Mouse (Mus musculus) monocyte, adult 2 months (primary cell): ENCODE measurements around the gene Fam234b.
A peak's percentile ranks its signal among the peaks of the same experiment; 100 is the strongest.

Experiments used
- DNase-seq, 2 experiments: peaks; one replicate each; pipeline ENCODE4 v3.0.0; 2022; ENCODE audit warnings: low spot score in 2 of 2, low read depth in 1 of 2

Gene Fam234b

GRCm38 (mm10) chr6:135219916-135220315 lies 22.1 kb downstream of the Fam234b start:
- no peak for DNase-seq

GRCm38 (mm10) chr6:135223786-135224416 lies 26.1 kb downstream of the Fam234b start:
- no peak for DNase-seq

GRCm38 (mm10) chr6:135228465-135228941 lies 30.7 kb downstream of the Fam234b start:
- DNase-seq: peak in 1 of 2 experiments; percentile 13

GRCm38 (mm10) chr6:135230586-135230985 lies 32.8 kb downstream of the Fam234b start:
- no peak for DNase-seq

GRCm38 (mm10) chr6:135232443-135233182 lies 34.8 kb downstream of the Fam234b start:
- no peak for DNase-seq

- no peak for DNase-seq
Measured at GRCm38 (mm10) chr6:135235742-135236141, 38.0 kb downstream of the Fam234b start.

- DNase-seq: no peak
Measured at GRCm38 (mm10) chr6:135236576-135236975, 38.8 kb downstream of the Fam234b start.

- DNase-seq: no peak
Measured at GRCm38 (mm10) chr6:135237326-135237725, 39.5 kb downstream of the Fam234b start.

- no peak for DNase-seq
Measured at GRCm38 (mm10) chr6:135238211-135238610, 40.4 kb downstream of the Fam234b start.

- no peak for DNase-seq
Measured at GRCm38 (mm10) chr6:135240361-135240760, 42.6 kb downstream of the Fam234b start.

- no peak for DNase-seq
Measured at GRCm38 (mm10) chr6:135245586-135245985, 47.8 kb downstream of the Fam234b start.

- DNase-seq: no peak
Measured at GRCm38 (mm10) chr6:135247861-135248260, 50.1 kb downstream of the Fam234b start.

GRCm38 (mm10) chr6:135249846-135250531 lies 52.2 kb downstream of the Fam234b start:
- peak in 1 of 2 experiments; percentile 41 for DNase-seq

GRCm38 (mm10) chr6:135250926-135251699 lies 53.3 kb downstream of the Fam234b start:
- no peak for DNase-seq

GRCm38 (mm10) chr6:135251849-135252727 lies 54.3 kb downstream of the Fam234b start:
- DNase-seq: no peak

GRCm38 (mm10) chr6:135252728-135253077 lies 54.9 kb downstream of the Fam234b start:
- peak; percentile 82 to 93 for DNase-seq

GRCm38 (mm10) chr6:135254153-135254552 lies 56.4 kb downstream of the Fam234b start, which contains the start of gene Gsg1:
Gsg1 (minus strand) TSS chr6:135254351.
- DNase-seq: no peak

GRCm38 (mm10) chr6:135260435-135260834 lies 62.7 kb downstream of the Fam234b start:
- no peak for DNase-seq

GRCm38 (mm10) chr6:135261124-135261523 lies 63.3 kb downstream of the Fam234b start:
- DNase-seq: no peak

GRCm38 (mm10) chr6:135262565-135262964 lies 64.8 kb downstream of the Fam234b start:
- DNase-seq: no peak
